Mouse (Mus musculus): ENCODE measurements around the gene Erich2. TPM values are rescaled to one million over a fixed set of nuclear protein-coding genes. Genes with fewer than 3 reads are reported as not detected.

The Erich2 gene
- total RNA-seq, 1 experiment from 2014 or later, result 1.6 TPM

GRCm38 (mm10) chr2:70562611-70562980, 54.0 kb downstream of the Erich2 start:
- DNase-seq, result no peak

GRCm38 (mm10) chr2:70562981-70563671, 54.5 kb downstream of the Erich2 start:
- DNase-seq, result no peak

GRCm38 (mm10) chr2:70563721-70564645, 55.4 kb downstream of the Erich2 start:
- DNase-seq, result no peak

GRCm38 (mm10) chr2:70564646-70565315, 56.2 kb downstream of the Erich2 start:
- DNase-seq, result no peak

GRCm38 (mm10) chr2:70565651-70566602, 57.3 kb downstream of the Erich2 start:
- DNase-seq, result no peak

- DNase-seq, result no peak
Observed at GRCm38 (mm10) chr2:70566603-70566981, 58.0 kb downstream of the Erich2 start.

- peak; percentile 58 for DNase-seq
Observed at GRCm38 (mm10) chr2:70567071-70567681, 58.6 kb downstream of the Erich2 start.

- no peak for DNase-seq
Observed at GRCm38 (mm10) chr2:70567682-70568077, 59.1 kb downstream of the Erich2 start.

GRCm38 (mm10) chr2:70568198-70568941, 59.8 kb downstream of the Erich2 start:
- DNase-seq, result no peak

- no peak for DNase-seq
Observed at GRCm38 (mm10) chr2:70571698-70572097, 63.1 kb downstream of the Erich2 start.

- DNase-seq, result no peak
Observed at GRCm38 (mm10) chr2:70572251-70572650, 63.6 kb downstream of the Erich2 start.

- no peak for DNase-seq
Observed at GRCm38 (mm10) chr2:70573544-70574210, 65.1 kb downstream of the Erich2 start.

- DNase-seq, result no peak
Observed at GRCm38 (mm10) chr2:70588200-70588599, 79.6 kb downstream of the Erich2 start.

Other genes starting within 250 kb of the Erich2 start
- 2.2 and 2.5 TPM in 2 replicates for gene Sp5, start 33.9 kb upstream of the Erich2 start, total RNA-seq (2021)
- gene Gad1, start 44.3 kb downstream of the Erich2 start, total RNA-seq (2021), result 0.94 and 1.5 TPM in 2 replicates
- 102 and 108 TPM in 2 replicates for gene Gorasp2, start 152.8 kb downstream of the Erich2 start, total RNA-seq (2021)
- 0.52 TPM in 1 of 2 replicates, not detected in the other for gene Gm26558, start 153.3 kb downstream of the Erich2 start, total RNA-seq (2021)